Mouse (Mus musculus): ENCODE measurements around the gene Il12rb1. TPM values are rescaled to one million over a fixed set of nuclear protein-coding genes. Genes with fewer than 3 reads are reported as not detected.

Il12rb1 gene
- polyA plus RNA-seq, 1 experiment from 2014 or later, result 0.16 TPM

GRCm38 (mm10) chr8:70825816-70826215 lies 17.6 kb downstream of the Il12rb1 start:
- Histone ChIP-seq H3K4me3 (ENCODE audit: low read depth, low read length) (no peak overlapping the region), H3K9ac (replicated peaks; ENCODE audit: low read depth) (no peak overlapping the region), H3K4me2 (replicated peaks; ENCODE audit: low read depth, low read length) (no peak overlapping the region), H3K9me3 (ENCODE audit: low read length) (no peaks in the 10 kb centered on the region), H3K36me3 (ENCODE audit: insufficient read depth, low read length) (no peaks in the 10 kb centered on the region), H3K4me1 (ENCODE audit: insufficient read depth, low read depth, low read length) (no peaks in the 10 kb centered on the region), H3K27me3 (replicated peaks; ENCODE audit: insufficient read depth, low read length) (no peaks in the 10 kb centered on the region), H3K27ac (ENCODE audit: low read length) (no peak overlapping the region)
- ATAC-seq (no peak), DNase-seq (ENCODE audit: low spot score) (no peak)
- no peak for TF ChIP-seq EP300 (IDR thresholded peaks at IDR 0.05)
- no peak for TF ChIP-seq CTCF (IDR thresholded peaks at IDR 0.05)
- WGBS, result 77% methylated on average over 8 of the region's 8 CpGs

DNA sequence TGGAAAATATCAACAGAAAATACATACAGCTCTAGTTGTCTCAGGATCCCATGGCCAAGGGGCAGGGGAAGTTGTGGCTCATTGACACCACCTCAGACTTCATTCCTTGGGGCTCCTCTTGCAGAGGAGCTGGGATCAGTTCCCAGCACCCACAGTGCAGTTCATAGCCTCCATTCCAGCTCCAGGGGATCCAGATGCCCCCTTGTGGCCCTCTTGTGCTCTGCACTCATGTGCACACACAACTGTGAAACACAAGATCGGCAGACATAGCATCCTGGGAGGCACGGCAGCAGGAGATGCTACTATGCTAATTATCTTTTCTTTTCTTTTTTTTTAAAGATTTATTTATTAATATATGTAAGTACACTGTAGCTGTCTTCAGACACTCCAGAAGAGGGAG lies 18.8 kb downstream of the Il12rb1 start:
- Histone ChIP-seq H3K4me2 (replicated peaks; ENCODE audit: low read depth, low read length) (no peak overlapping the region), H3K27ac (ENCODE audit: low read length) (no peak overlapping the region), H3K9me3 (ENCODE audit: low read length) (no peaks in the 10 kb centered on the region), H3K4me1 (ENCODE audit: insufficient read depth, low read depth, low read length) (no peaks in the 10 kb centered on the region), H3K27me3 (replicated peaks; ENCODE audit: insufficient read depth, low read length) (no peaks in the 10 kb centered on the region), H3K9ac (replicated peaks; ENCODE audit: low read depth) (no peak overlapping the region), H3K36me3 (ENCODE audit: insufficient read depth, low read length) (no peaks in the 10 kb centered on the region), H3K4me3 (ENCODE audit: low read depth, low read length) (no peak overlapping the region)
- no peak for ATAC-seq
- 95% methylated on average over 2 of the region's 2 CpGs for WGBS
- no peak for DNase-seq (ENCODE audit: low spot score)
- TF ChIP-seq EP300 (IDR thresholded peaks at IDR 0.05) (no peak), CTCF (IDR thresholded peaks at IDR 0.05) (peak; percentile 37)

DNA sequence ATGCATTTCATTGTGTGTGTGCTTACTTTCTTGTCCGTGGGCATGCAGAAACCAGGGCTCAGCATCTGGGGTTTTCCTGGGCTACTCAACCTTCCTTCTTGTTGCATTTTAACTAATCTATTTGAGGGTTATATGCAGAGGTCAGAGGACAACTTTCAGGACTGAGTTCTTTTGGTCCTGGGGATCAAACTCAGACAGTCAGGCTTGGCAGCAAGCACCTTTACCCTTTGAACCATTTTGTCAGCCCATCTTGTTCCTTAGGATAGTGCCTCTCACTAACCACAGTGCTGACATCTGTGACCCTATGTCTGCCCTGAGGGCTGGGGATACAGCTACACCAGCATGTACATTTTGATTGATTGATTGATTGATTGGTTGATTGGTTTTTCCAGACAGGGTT lies 19.5 kb downstream of the Il12rb1 start:
- DNase-seq (ENCODE audit: low spot score), result no peak
- Histone ChIP-seq H3K27ac (ENCODE audit: low read length) (no peak overlapping the region), H3K36me3 (ENCODE audit: insufficient read depth, low read length) (no peaks in the 10 kb centered on the region), H3K9ac (replicated peaks; ENCODE audit: low read depth) (no peak overlapping the region), H3K4me3 (ENCODE audit: low read depth, low read length) (no peak overlapping the region), H3K27me3 (replicated peaks; ENCODE audit: insufficient read depth, low read length) (no peaks in the 10 kb centered on the region), H3K4me1 (ENCODE audit: insufficient read depth, low read depth, low read length) (no peaks in the 10 kb centered on the region), H3K4me2 (replicated peaks; ENCODE audit: low read depth, low read length) (no peak overlapping the region), H3K9me3 (ENCODE audit: low read length) (no peaks in the 10 kb centered on the region)
- TF ChIP-seq CTCF (IDR thresholded peaks at IDR 0.05), result no peak
- TF ChIP-seq EP300 (IDR thresholded peaks at IDR 0.05), result no peak
- ATAC-seq, result no peak
- 74% methylated on average over 1 of the region's 1 CpGs for WGBS

GRCm38 (mm10) chr8:70831517-70831916 lies 23.3 kb downstream of the Il12rb1 start:
- TF ChIP-seq CTCF (IDR thresholded peaks at IDR 0.05), result no peak
- TF ChIP-seq EP300 (IDR thresholded peaks at IDR 0.05), result no peak
- Histone ChIP-seq H3K9me3 (ENCODE audit: low read length) (no peaks in the 10 kb centered on the region), H3K36me3 (ENCODE audit: insufficient read depth, low read length) (peaks cover 15% of the 10 kb centered on the region), H3K4me2 (replicated peaks; ENCODE audit: low read depth, low read length) (no peak overlapping the region), H3K27me3 (replicated peaks; ENCODE audit: insufficient read depth, low read length) (no peaks in the 10 kb centered on the region), H3K4me1 (ENCODE audit: insufficient read depth, low read depth, low read length) (no peaks in the 10 kb centered on the region), H3K4me3 (ENCODE audit: low read depth, low read length) (no peak overlapping the region), H3K27ac (ENCODE audit: low read length) (no peak overlapping the region), H3K9ac (replicated peaks; ENCODE audit: low read depth) (no peak overlapping the region)
- DNase-seq (ENCODE audit: low spot score), result no peak
- 60% methylated on average over 8 of the region's 8 CpGs for WGBS
- ATAC-seq, result no peak

GRCm38 (mm10) chr8:70832371-70832770 lies 24.1 kb downstream of the Il12rb1 start:
- Histone ChIP-seq H3K9ac (replicated peaks; ENCODE audit: low read depth) (no peak overlapping the region), H3K4me3 (ENCODE audit: low read depth, low read length) (no peak overlapping the region), H3K27ac (ENCODE audit: low read length) (no peak overlapping the region), H3K36me3 (ENCODE audit: insufficient read depth, low read length) (peaks cover 19% of the 10 kb centered on the region), H3K9me3 (ENCODE audit: low read length) (no peaks in the 10 kb centered on the region), H3K4me1 (ENCODE audit: insufficient read depth, low read depth, low read length) (no peaks in the 10 kb centered on the region), H3K27me3 (replicated peaks; ENCODE audit: insufficient read depth, low read length) (no peaks in the 10 kb centered on the region), H3K4me2 (replicated peaks; ENCODE audit: low read depth, low read length) (no peak overlapping the region)
- DNase-seq (ENCODE audit: low spot score) (no peak), ATAC-seq (no peak)
- TF ChIP-seq EP300 (IDR thresholded peaks at IDR 0.05) (no peak), CTCF (IDR thresholded peaks at IDR 0.05) (no peak)
- 58% methylated on average over 11 of the region's 11 CpGs for WGBS

DNA sequence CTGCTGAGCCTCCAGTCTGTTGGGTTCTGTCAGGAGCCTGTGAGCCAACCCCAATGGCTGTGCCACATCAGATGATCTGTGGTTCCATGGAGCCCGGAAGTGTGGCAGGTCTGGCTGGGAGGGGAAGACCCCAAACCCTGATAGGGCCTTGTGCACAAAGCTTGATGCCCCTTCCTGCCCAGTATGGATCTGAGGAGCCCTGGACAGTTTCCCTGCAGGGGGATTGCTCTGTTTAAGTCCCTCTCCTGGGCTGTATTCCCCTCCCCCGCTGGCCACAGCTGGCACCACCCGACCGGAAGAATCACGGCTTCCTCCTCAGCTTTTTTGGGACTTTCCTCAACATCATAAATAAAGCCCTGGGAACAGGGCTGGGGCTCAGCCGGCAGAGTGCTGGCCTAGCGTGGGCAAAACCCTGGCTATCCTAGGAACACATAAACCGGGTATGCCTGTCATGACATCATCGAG lies 24.8 kb downstream of the Il12rb1 start:
- Histone ChIP-seq H3K27me3 (replicated peaks; ENCODE audit: insufficient read depth, low read length) (no peaks in the 10 kb centered on the region), H3K4me3 (ENCODE audit: low read depth, low read length) (no peak overlapping the region), H3K27ac (ENCODE audit: low read length) (peak overlapping the region; percentile 1; the same call in 1 of the 2 replicates), H3K9ac (replicated peaks; ENCODE audit: low read depth) (no peak overlapping the region), H3K9me3 (ENCODE audit: low read length) (no peaks in the 10 kb centered on the region), H3K4me1 (ENCODE audit: insufficient read depth, low read depth, low read length) (no peaks in the 10 kb centered on the region), H3K36me3 (ENCODE audit: insufficient read depth, low read length) (peaks cover 19% of the 10 kb centered on the region), H3K4me2 (replicated peaks; ENCODE audit: low read depth, low read length) (no peak overlapping the region)
- ATAC-seq (peak; percentile 59), DNase-seq (ENCODE audit: low spot score) (no peak)
- TF ChIP-seq EP300 (IDR thresholded peaks at IDR 0.05), result no peak
- TF ChIP-seq CTCF (IDR thresholded peaks at IDR 0.05), result no peak
- WGBS, result 34% methylated on average over 9 of the region's 9 CpGs

- H3K4me3 ChIP-seq (ENCODE audit: low read depth, low read length), result no peak overlapping the region
- DNase-seq (ENCODE audit: low spot score), result peak; percentile 22
- H3K27me3 ChIP-seq (replicated peaks; ENCODE audit: insufficient read depth, low read length), result no peaks in the 10 kb centered on the region
- WGBS, result 31% methylated on average over 15 of the region's 15 CpGs
- peaks cover 19% of the 10 kb centered on the region for H3K36me3 ChIP-seq (ENCODE audit: insufficient read depth, low read length)
- no peaks in the 10 kb centered on the region for H3K9me3 ChIP-seq (ENCODE audit: low read length)
- H3K9ac ChIP-seq (replicated peaks; ENCODE audit: low read depth), result no peak overlapping the region
- no peaks in the 10 kb centered on the region; the same call in 1 of the 2 replicates for H3K4me1 ChIP-seq (ENCODE audit: insufficient read depth, low read depth, low read length)
- peak; percentile 72 for ATAC-seq
- peak; percentile 79 for TF ChIP-seq EP300 (IDR thresholded peaks at IDR 0.05)
- no peak for TF ChIP-seq CTCF (IDR thresholded peaks at IDR 0.05)
- H3K27ac ChIP-seq (ENCODE audit: low read length), result peak overlapping the region; percentile 1
- H3K4me2 ChIP-seq (replicated peaks; ENCODE audit: low read depth, low read length), result no peak overlapping the region
Measured at GRCm38 (mm10) chr8:70833520-70833919, 25.3 kb downstream of the Il12rb1 start.

All from lung, postnatal 0 days (tissue).